Mouse (Mus musculus) midbrain, embryonic 13.5 days (tissue): ENCODE measurements around the gene Sh3pxd2a. TPM values are rescaled to one million over a fixed set of nuclear protein-coding genes. Genes with fewer than 3 reads are reported as not detected.

Experiments
- ATAC-seq: fragments of 200-750 bp; cut with Nextera tagmentation; 2 replicates; pipeline ENCODE4 v1.8.0; 2017; ENCODE audit warnings: mild to moderate bottlenecking, moderate TSS enrichment, moderate library complexity
- H3K27ac ChIP-seq: fragments of 300-500 bp; sonication (generic); 2 replicates; pipeline ENCODE4 v1.5.1; 2015; ENCODE audit warnings: inconsistent platforms, mild to moderate bottlenecking, moderate library complexity
- H3K27me3 ChIP-seq: fragments of 300-500 bp; sonication (generic); 2 replicates; pipeline ENCODE4 v1.6.1; 2015; ENCODE audit warnings: mild to moderate bottlenecking, inconsistent platforms
- H3K36me3 ChIP-seq: fragments of 300-500 bp; sonication (generic); 2 replicates; pipeline ENCODE4 v1.6.1; 2015; ENCODE audit warnings: mild to moderate bottlenecking, inconsistent platforms
- H3K4me1 ChIP-seq: fragments of 300-500 bp; sonication (generic); replicated peaks from 2 replicates; pipeline ENCODE4 v1.6.1; 2015; ENCODE audit warnings: inconsistent platforms
- H3K4me2 ChIP-seq: fragments of 300-500 bp; sonication (generic); replicated peaks from 2 replicates; pipeline ENCODE4 v1.6.1; 2015; ENCODE audit warnings: moderate library complexity, mild to moderate bottlenecking, inconsistent platforms
- H3K4me3 ChIP-seq: fragments of 300-500 bp; sonication (generic); replicated peaks from 2 replicates; pipeline ENCODE4 v1.5.1; 2015; ENCODE audit warnings: mild to moderate bottlenecking, inconsistent platforms
- H3K9ac ChIP-seq: fragments of 300-500 bp; sonication (generic); replicated peaks from 2 replicates; pipeline ENCODE4 v1.6.1; 2015; ENCODE audit warnings: mild to moderate bottlenecking, inconsistent platforms
- H3K9me3 ChIP-seq: fragments of 300-500 bp; sonication (generic); 2 replicates; pipeline ENCODE4 v1.6.1; 2016; ENCODE audit warnings: mild to moderate bottlenecking, inconsistent platforms
- WGBS: fragments of 180-500 bp; shearing (Covaris S2); methylation state at CpG from one replicate; pipeline ENCODE4 v1.1.7; 2015; 5-methylcytosine and 5-hydroxymethylcytosine counted together
- polyA plus RNA-seq: library from polyadenylated mRNA; unstranded; fragments of >200 nt; fragmentation: Nextera tagmentation; extraction: Ambion mirVana; gene quantifications from 2 replicates; pipeline ENCODE4 v1.2.1, GENCODE M21; 2015

Sh3pxd2a gene
- polyA plus RNA-seq, 1 experiment from 2014 or later = 2.2 TPM

GRCm38 (mm10) chr19:47302191-47302852, 161.9 kb downstream of the Sh3pxd2a start:
- Histone ChIP-seq H3K9me3 (no peaks in the 10 kb centered on the region), H3K27ac (peak overlapping the region; percentile 78), H3K27me3 (no peaks in the 10 kb centered on the region), H3K4me3 (no peak overlapping the region), H3K4me2 (0 out of 2 replicates have a peak overlapping the region, but pooled peaks have one; percentile 30), H3K9ac (0 out of 2 replicates have a peak overlapping the region, but pooled peaks have one; percentile 0), H3K36me3 (no peaks in the 10 kb centered on the region), H3K4me1 (peaks cover 25% of the 10 kb centered on the region)
- peak; percentile 39; the same call in 1 of the 2 replicates for ATAC-seq
- 56% methylated on average over 21 of the region's 21 CpGs for WGBS

- H3K27me3 ChIP-seq = no peaks in the 10 kb centered on the region
- H3K4me3 ChIP-seq = no peak overlapping the region
- ATAC-seq = peak; percentile 87
- 3% methylated on average over 19 of the region's 19 CpGs for WGBS
- H3K4me2 ChIP-seq = peak overlapping the region; percentile 30
- no peaks in the 10 kb centered on the region for H3K9me3 ChIP-seq
- peak overlapping the region; percentile 78 for H3K27ac ChIP-seq
- H3K36me3 ChIP-seq = no peaks in the 10 kb centered on the region
- H3K4me1 ChIP-seq = peaks cover 25% of the 10 kb centered on the region
- H3K9ac ChIP-seq = peak overlapping the region; percentile 0; the same call in 1 of the 2 replicates
Measured at GRCm38 (mm10) chr19:47301303-47302190, 162.7 kb downstream of the Sh3pxd2a start.

GRCm38 (mm10) chr19:47298100-47298499, 166.1 kb downstream of the Sh3pxd2a start:
- WGBS = 71% methylated on average over 11 of the region's 11 CpGs
- Histone ChIP-seq H3K36me3 (no peaks in the 10 kb centered on the region), H3K4me2 (no peak overlapping the region), H3K9ac (no peak overlapping the region), H3K27ac (no peak overlapping the region), H3K27me3 (no peaks in the 10 kb centered on the region), H3K4me1 (peaks cover 25% of the 10 kb centered on the region), H3K9me3 (no peaks in the 10 kb centered on the region), H3K4me3 (no peak overlapping the region)
- ATAC-seq = no peak

- Histone ChIP-seq H3K9ac (peak overlapping the region; percentile 15; the same call in 1 of the 2 replicates), H3K4me3 (no peak overlapping the region), H3K27ac (no peak overlapping the region), H3K36me3 (no peaks in the 10 kb centered on the region), H3K4me2 (no peak overlapping the region), H3K9me3 (no peaks in the 10 kb centered on the region), H3K4me1 (peaks cover 25% of the 10 kb centered on the region), H3K27me3 (no peaks in the 10 kb centered on the region)
- no peak for ATAC-seq
- 56% methylated on average over 7 of the region's 7 CpGs for WGBS
Measured at GRCm38 (mm10) chr19:47292451-47292951, 171.7 kb downstream of the Sh3pxd2a start.

- Histone ChIP-seq H3K4me1 (peaks cover 25% of the 10 kb centered on the region), H3K4me2 (no peak overlapping the region), H3K27ac (0 out of 2 replicates have a peak overlapping the region, but pooled peaks have one; percentile 8), H3K9me3 (no peaks in the 10 kb centered on the region), H3K9ac (no peak overlapping the region), H3K36me3 (no peaks in the 10 kb centered on the region), H3K4me3 (no peak overlapping the region), H3K27me3 (no peaks in the 10 kb centered on the region)
- 28% methylated on average over 7 of the region's 7 CpGs for WGBS
- ATAC-seq = peak; percentile 56; the same call in 1 of the 2 replicates
Measured at GRCm38 (mm10) chr19:47291307-47292080, 172.7 kb downstream of the Sh3pxd2a start.

GRCm38 (mm10) chr19:47286886-47287450, 177.2 kb downstream of the Sh3pxd2a start:
- no peak overlapping the region for H3K27ac ChIP-seq
- H3K27me3 ChIP-seq = no peaks in the 10 kb centered on the region
- no peak overlapping the region for H3K4me3 ChIP-seq
- 72% methylated on average over 17 of the region's 17 CpGs for WGBS
- no peak overlapping the region for H3K4me2 ChIP-seq
- peaks cover 17% of the 10 kb centered on the region for H3K4me1 ChIP-seq
- H3K36me3 ChIP-seq = no peaks in the 10 kb centered on the region
- ATAC-seq = no peak
- H3K9me3 ChIP-seq = no peaks in the 10 kb centered on the region
- H3K9ac ChIP-seq = no peak overlapping the region

GRCm38 (mm10) chr19:47285581-47285980, 178.6 kb downstream of the Sh3pxd2a start:
- H3K4me1 ChIP-seq = peaks cover 3% of the 10 kb centered on the region; the same call in 1 of the 2 replicates
- WGBS = 75% methylated on average over 6 of the region's 6 CpGs

GRCm38 (mm10) chr19:47282688-47283215, 181.4 kb downstream of the Sh3pxd2a start:
- no peak overlapping the region for H3K4me2 ChIP-seq
- no peaks in the 10 kb centered on the region for H3K27me3 ChIP-seq
- WGBS = 95% methylated on average over 17 of the region's 17 CpGs
- H3K27ac ChIP-seq = no peak overlapping the region
- no peaks in the 10 kb centered on the region for H3K9me3 ChIP-seq
- no peak for ATAC-seq
- no peak overlapping the region for H3K9ac ChIP-seq
- H3K36me3 ChIP-seq = peaks cover 5% of the 10 kb centered on the region; the same call in 1 of the 2 replicates
- no peak overlapping the region for H3K4me3 ChIP-seq
- no peaks in the 10 kb centered on the region for H3K4me1 ChIP-seq

More at GRCm38 (mm10) chr19:47285581-47285980, 178.6 kb downstream of the Sh3pxd2a start:
- no peak overlapping the region for H3K27ac ChIP-seq
- no peaks in the 10 kb centered on the region for H3K27me3 ChIP-seq
- no peaks in the 10 kb centered on the region for H3K9me3 ChIP-seq
- H3K4me3 ChIP-seq = no peak overlapping the region
- no peak overlapping the region for H3K4me2 ChIP-seq
- H3K9ac ChIP-seq = no peak overlapping the region
- H3K36me3 ChIP-seq = no peaks in the 10 kb centered on the region
- no peak for ATAC-seq

GRCm38 (mm10) chr19:47282050-47282454, 182.1 kb downstream of the Sh3pxd2a start:
- no peak for ATAC-seq
- H3K27me3 ChIP-seq = no peaks in the 10 kb centered on the region
- H3K4me1 ChIP-seq = no peaks in the 10 kb centered on the region
- no peak overlapping the region for H3K4me3 ChIP-seq
- no peak overlapping the region for H3K9ac ChIP-seq
- no peak overlapping the region for H3K27ac ChIP-seq
- H3K4me2 ChIP-seq = no peak overlapping the region
- no peaks in the 10 kb centered on the region for H3K9me3 ChIP-seq
- 77% methylated on average over 6 of the region's 6 CpGs for WGBS
- H3K36me3 ChIP-seq = peaks cover 10% of the 10 kb centered on the region; the same call in 1 of the 2 replicates

- Histone ChIP-seq H3K4me1 (no peaks in the 10 kb centered on the region), H3K4me2 (no peak overlapping the region), H3K27ac (no peak overlapping the region), H3K27me3 (no peaks in the 10 kb centered on the region), H3K4me3 (no peak overlapping the region), H3K9ac (0 out of 2 replicates have a peak overlapping the region, but pooled peaks have one; percentile 14), H3K9me3 (no peaks in the 10 kb centered on the region), H3K36me3 (peaks cover 16% of the 10 kb centered on the region)
- no peak for ATAC-seq
- 88% methylated on average over 9 of the region's 9 CpGs for WGBS
Measured at GRCm38 (mm10) chr19:47280894-47281293, 183.3 kb downstream of the Sh3pxd2a start.
